Mouse (Mus musculus) lung, embryonic 15.5 days (tissue): ENCODE data around the gene Bak1. TPM values are rescaled to one million over a fixed set of nuclear protein-coding genes. Genes with fewer than 3 reads are reported as not detected.
A peak's percentile ranks its signal among the peaks of the same experiment; 100 is the strongest.

Experiments used
- ATAC-seq: fragments of 200-750 bp; cut with Nextera tagmentation; 2 replicates; pipeline ENCODE4 v1.8.0; 2017; ENCODE audit warnings: moderate number of reproducible peaks, borderline replicate concordance; ENCODE audit not compliant: low FRiP score, low TSS enrichment; ENCODE audit errors: extremely low read depth
- H3K27ac ChIP-seq: fragments of 300-500 bp; sonication (generic); 2 replicates; pipeline ENCODE4 v1.5.1; 2015; ENCODE audit warnings: moderate library complexity, mild to moderate bottlenecking, inconsistent platforms
- H3K27me3 ChIP-seq: fragments of 300-500 bp; sonication (generic); 2 replicates; pipeline ENCODE4 v1.6.1; 2015; ENCODE audit warnings: inconsistent platforms
- H3K36me3 ChIP-seq: fragments of 300-500 bp; sonication (generic); 2 replicates; pipeline ENCODE4 v1.6.1; 2015; ENCODE audit warnings: inconsistent platforms
- H3K4me1 ChIP-seq: fragments of 300-500 bp; sonication (generic); 2 replicates; pipeline ENCODE4 v1.6.1; 2015; ENCODE audit warnings: inconsistent platforms
- H3K4me2 ChIP-seq: fragments of 300-500 bp; sonication (generic); 2 replicates; pipeline ENCODE4 v1.6.1; 2015; ENCODE audit warnings: inconsistent platforms, mild to moderate bottlenecking, moderate library complexity
- H3K4me3 ChIP-seq: fragments of 300-500 bp; sonication (generic); 2 replicates; pipeline ENCODE4 v1.5.1; 2015; ENCODE audit warnings: mild to moderate bottlenecking, inconsistent platforms
- H3K9ac ChIP-seq: fragments of 300-500 bp; sonication (generic); 2 replicates; pipeline ENCODE4 v1.6.1; 2015; ENCODE audit warnings: inconsistent platforms
- H3K9me3 ChIP-seq: fragments of 300-500 bp; sonication (generic); 2 replicates; pipeline ENCODE4 v1.6.1; 2016; ENCODE audit warnings: inconsistent platforms
- WGBS: fragments of 180-500 bp; shearing (Covaris S2); methylation state at CpG from one replicate; pipeline ENCODE4 v1.1.7; 2015; 5-methylcytosine and 5-hydroxymethylcytosine counted together
- polyA plus RNA-seq: library from polyadenylated mRNA; unstranded; fragments of >200 nt; fragmentation: Nextera tagmentation; extraction: Ambion mirVana; gene quantifications from 2 replicates; pipeline ENCODE4 v1.2.1, GENCODE M21; 2015

The Bak1 gene
- polyA plus RNA-seq, 1 experiment from 2014 or later: 5.2 TPM

DNA sequence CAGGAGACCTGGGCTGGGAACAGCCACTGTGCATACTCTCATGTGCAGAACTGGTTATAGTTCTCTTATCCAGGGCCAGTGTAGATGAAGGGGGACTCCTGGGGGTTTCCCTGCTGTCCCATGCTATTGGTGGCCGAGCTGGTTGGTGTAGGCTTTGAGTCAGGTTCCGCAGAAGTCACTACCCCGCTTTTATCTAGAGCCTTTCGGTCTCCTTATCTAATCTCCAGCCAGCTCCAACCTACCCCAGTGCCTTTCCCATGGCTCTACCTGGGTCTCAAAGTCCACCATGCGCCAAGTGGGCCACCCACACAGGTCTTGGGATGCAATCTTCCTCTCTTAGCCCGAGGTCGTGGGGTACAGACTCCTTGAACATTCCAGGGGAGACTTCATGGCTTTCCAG lies 37.3 kb upstream of the Bak1 start:
- H3K27ac ChIP-seq: no peak overlapping the region
- H3K27me3 ChIP-seq: no peaks in the 10 kb centered on the region
- no peaks in the 10 kb centered on the region for H3K9me3 ChIP-seq
- H3K4me3 ChIP-seq: no peak overlapping the region
- no peak overlapping the region for H3K9ac ChIP-seq
- no peak for ATAC-seq
- no peak overlapping the region for H3K4me2 ChIP-seq
- no peaks in the 10 kb centered on the region for H3K36me3 ChIP-seq
- 60% methylated on average over 7 of the region's 7 CpGs for WGBS
- H3K4me1 ChIP-seq: peaks cover 12% of the 10 kb centered on the region; the same call in 1 of the 2 replicates

DNA sequence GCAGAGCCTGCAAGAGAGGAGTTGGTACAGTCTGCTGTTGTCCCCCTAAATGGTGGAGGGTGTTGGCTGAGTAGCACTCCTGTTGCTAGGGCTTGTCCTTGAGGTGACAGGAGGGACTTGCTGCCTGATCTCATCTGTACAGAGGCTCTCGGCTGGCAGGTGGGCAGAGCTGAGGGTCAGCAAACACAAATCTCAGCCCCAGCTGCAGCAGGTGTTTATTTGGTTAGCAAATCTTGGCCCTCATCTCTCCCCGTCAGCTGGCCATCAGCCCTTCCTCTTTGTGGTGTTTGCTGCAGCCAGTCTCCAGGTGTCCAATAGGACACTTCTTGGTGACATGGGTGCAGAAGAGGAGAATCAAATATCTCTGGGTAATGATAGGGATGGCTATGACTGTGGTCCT lies 35.4 kb upstream of the Bak1 start:
- WGBS: 38% methylated on average over 2 of the region's 2 CpGs
- Histone ChIP-seq H3K4me1 (peaks cover 25% of the 10 kb centered on the region), H3K4me2 (no peak overlapping the region), H3K9ac (no peak overlapping the region), H3K27me3 (no peaks in the 10 kb centered on the region), H3K36me3 (no peaks in the 10 kb centered on the region), H3K9me3 (no peaks in the 10 kb centered on the region), H3K4me3 (no peak overlapping the region), H3K27ac (peak overlapping the region; percentile 44; the same call in 1 of the 2 replicates)
- 0 out of 2 replicates have a peak, but pooled peaks have one; percentile 31 for ATAC-seq

DNA sequence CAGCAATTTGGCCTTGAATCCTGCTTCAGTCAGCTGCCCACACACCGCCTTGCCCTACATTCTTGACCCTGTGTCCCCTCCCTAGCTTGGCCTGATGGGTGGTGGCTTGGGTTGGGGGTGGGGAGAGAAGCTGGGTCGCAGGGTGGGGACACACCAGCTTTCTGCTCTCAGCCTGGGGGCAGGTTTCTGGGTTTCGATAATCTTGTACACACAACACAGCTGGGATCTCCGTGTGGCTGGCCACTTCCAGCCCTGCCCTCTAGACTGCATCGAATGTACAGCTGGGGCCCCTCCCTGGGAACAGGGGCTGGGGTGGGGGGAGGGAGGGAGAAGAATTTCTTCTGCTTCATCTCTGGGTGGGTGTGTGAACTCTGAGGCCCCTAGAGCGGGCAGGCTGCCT lies 34.9 kb upstream of the Bak1 start:
- Histone ChIP-seq H3K27ac (peak overlapping the region; percentile 44), H3K36me3 (no peaks in the 10 kb centered on the region), H3K27me3 (no peaks in the 10 kb centered on the region), H3K9ac (no peak overlapping the region), H3K4me3 (no peak overlapping the region), H3K4me2 (no peak overlapping the region), H3K9me3 (no peaks in the 10 kb centered on the region), H3K4me1 (peaks cover 30% of the 10 kb centered on the region)
- WGBS: 18% methylated on average over 6 of the region's 6 CpGs
- ATAC-seq: 0 out of 2 replicates have a peak, but pooled peaks have one; percentile 21

DNA sequence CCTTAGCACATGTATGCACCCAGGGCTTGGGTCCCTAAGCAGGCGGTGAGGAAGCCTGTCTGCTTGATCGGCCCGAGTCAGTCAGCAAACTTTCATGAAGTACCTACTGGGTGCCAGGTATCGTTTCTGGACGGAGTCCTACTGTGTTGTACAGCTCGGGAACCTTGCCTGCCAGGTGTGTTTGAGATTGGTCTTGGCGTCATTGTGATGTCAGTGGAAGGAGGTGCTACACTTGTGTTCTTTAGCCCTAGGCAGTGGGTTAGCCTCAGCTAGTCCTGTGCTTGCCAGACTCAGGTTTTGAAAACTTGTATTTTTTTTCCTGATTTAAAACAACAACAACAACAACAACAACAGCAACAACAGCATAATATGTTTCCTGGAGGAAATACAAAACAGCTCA lies 33.9 kb upstream of the Bak1 start:
- no peak overlapping the region for H3K27ac ChIP-seq
- no peak overlapping the region for H3K4me2 ChIP-seq
- no peak for ATAC-seq
- H3K4me1 ChIP-seq: peaks cover 40% of the 10 kb centered on the region
- peaks cover 8% of the 10 kb centered on the region; the same call in 1 of the 2 replicates for H3K27me3 ChIP-seq
- H3K36me3 ChIP-seq: no peaks in the 10 kb centered on the region
- no peak overlapping the region for H3K9ac ChIP-seq
- H3K4me3 ChIP-seq: no peak overlapping the region
- 88% methylated on average over 7 of the region's 7 CpGs for WGBS
- H3K9me3 ChIP-seq: no peaks in the 10 kb centered on the region

- no peaks in the 10 kb centered on the region for H3K36me3 ChIP-seq
- WGBS: 87% methylated on average over 3 of the region's 3 CpGs
- H3K4me3 ChIP-seq: no peak overlapping the region
- no peak overlapping the region for H3K9ac ChIP-seq
- no peak overlapping the region for H3K4me2 ChIP-seq
- no peak for ATAC-seq
- H3K4me1 ChIP-seq: peaks cover 40% of the 10 kb centered on the region
- no peak overlapping the region for H3K27ac ChIP-seq
- peaks cover 8% of the 10 kb centered on the region; the same call in 1 of the 2 replicates for H3K27me3 ChIP-seq
- H3K9me3 ChIP-seq: no peaks in the 10 kb centered on the region
These were observed 32.9 kb upstream of the Bak1 start for GRCm38 (mm10) chr17:27061727-27062126.

DNA sequence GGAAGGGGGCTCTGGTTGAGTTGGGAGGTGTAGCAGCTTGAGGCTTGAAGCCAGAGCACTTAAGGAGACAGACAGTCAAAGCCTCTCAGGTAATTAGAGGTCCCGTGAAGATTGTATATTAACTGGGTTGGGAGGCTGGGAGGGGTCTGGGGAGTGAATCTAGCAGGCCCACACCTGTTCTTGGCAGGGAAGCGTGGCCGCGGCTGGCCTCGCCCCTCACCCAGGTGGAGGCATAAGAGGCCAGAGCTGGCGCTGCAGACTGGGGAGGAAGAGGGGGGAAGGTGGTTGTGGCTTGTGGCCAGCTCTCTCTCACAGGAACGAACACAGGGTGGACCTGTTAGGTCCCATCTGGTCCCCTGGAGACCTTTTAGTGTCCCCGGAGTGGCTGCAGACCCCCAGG lies 31.9 kb upstream of the Bak1 start:
- Histone ChIP-seq H3K9me3 (no peaks in the 10 kb centered on the region), H3K9ac (no peak overlapping the region), H3K4me2 (no peak overlapping the region), H3K4me3 (no peak overlapping the region), H3K27ac (no peak overlapping the region), H3K27me3 (peaks cover 8% of the 10 kb centered on the region; the same call in 1 of the 2 replicates), H3K36me3 (no peaks in the 10 kb centered on the region), H3K4me1 (peaks cover 44% of the 10 kb centered on the region)
- 47% methylated on average over 8 of the region's 8 CpGs for WGBS
- no peak for ATAC-seq

DNA sequence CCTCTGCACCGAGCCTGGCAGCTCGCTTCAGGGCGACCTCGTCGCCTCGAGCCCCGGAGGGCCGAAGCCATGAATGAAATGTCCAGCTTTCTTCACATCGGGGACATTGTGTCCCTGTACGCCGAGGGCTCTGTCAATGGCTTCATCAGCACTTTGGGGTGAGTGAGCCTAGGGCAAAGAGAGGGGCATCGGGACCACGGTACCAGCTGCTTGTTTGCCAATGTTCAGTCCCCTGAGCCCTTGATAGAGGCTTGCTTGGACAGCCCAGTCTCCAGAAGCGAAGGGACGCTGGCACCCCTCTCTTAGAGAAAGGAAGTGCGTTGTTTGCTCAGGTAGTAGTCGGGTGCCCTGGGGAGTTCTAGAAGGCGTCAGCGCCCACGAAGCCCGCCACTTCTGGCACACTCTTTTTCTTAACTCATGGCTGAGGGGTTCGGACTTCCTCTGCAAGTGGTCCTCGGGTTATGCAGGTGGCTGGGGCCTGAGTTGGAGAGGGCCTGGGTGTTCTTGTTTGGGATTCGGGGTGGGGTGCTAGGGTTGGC lies 28.8 kb upstream of the Bak1 start:
- Histone ChIP-seq H3K27me3 (peaks cover 8% of the 10 kb centered on the region; the same call in 1 of the 2 replicates), H3K4me1 (peaks cover 33% of the 10 kb centered on the region), H3K4me3 (peak overlapping the region; percentile 57), H3K9ac (peak overlapping the region; percentile 65), H3K36me3 (no peaks in the 10 kb centered on the region), H3K27ac (peak overlapping the region; percentile 91), H3K4me2 (peak overlapping the region; percentile 92), H3K9me3 (no peaks in the 10 kb centered on the region)
- ATAC-seq: no peak; the same call in 1 of the 2 replicates
- WGBS: 1% methylated on average over 24 of the region's 24 CpGs

DNA sequence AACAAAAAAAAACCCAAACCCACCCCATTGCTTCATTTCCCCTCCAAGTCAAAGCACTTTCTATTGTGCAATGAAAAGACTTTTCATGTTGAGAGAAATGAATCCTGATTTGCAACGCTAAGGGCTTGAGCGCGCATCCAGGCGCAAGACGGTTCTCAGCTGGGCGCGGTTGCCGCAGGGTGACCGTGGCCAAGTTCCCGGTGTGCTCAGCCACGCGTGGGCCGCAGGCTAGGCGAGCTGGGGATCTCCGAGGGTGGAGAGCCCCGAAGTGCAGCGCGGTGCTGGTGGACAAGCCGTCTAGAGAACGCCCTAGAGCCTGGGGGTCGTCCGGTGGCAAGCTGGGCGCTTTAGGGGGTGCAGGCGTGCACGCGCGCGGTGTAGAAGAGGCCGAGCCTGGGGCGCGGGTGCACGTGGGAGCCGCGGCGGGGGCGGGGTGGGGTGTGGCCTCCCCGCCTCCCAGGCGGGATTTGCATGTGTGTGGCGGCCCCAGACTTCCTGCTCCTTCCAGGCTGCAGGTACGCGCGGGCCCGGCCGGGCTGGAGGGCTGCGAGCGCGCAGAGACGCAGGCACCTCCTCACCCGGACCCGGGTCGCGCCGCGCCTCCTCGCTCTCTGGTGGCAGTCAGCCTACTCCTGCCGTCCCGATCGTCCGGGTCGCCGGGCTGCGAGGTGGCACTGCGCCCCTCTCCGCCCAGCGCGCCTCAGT lies 28.2 kb upstream of the Bak1 start, which contains the start of gene Itpr3:
Itpr3 (plus strand) TSS at position 493 of the 705 bp plus-strand sequence.
- WGBS: under 1% methylated on average over 65 of the region's 66 CpGs
- H3K4me1 ChIP-seq: peaks cover 33% of the 10 kb centered on the region

GRCm38 (mm10) chr17:27056170-27056569 lies 27.4 kb upstream of the Bak1 start:
- H3K9me3 ChIP-seq: no peaks in the 10 kb centered on the region
- ATAC-seq: peak; percentile 63

More for the DNA sequence above, 28.2 kb upstream of the Bak1 start, which contains the start of gene Itpr3:
- Histone ChIP-seq H3K4me2 (peak within 1 kb of the TSS; percentile 92), H3K9me3 (no peaks in the 10 kb centered on the region), H3K36me3 (no peaks in the 10 kb centered on the region), H3K27me3 (peaks cover 8% of the 10 kb centered on the region; the same call in 1 of the 2 replicates), H3K9ac (peak within 1 kb of the TSS; percentile 65), H3K27ac (peak within 1 kb of the TSS; percentile 91), H3K4me3 (peak within 1 kb of the TSS; percentile 57)
- ATAC-seq: peak; percentile 72

GRCm38 (mm10) chr17:27051514-27051913 lies 22.7 kb upstream of the Bak1 start:
- 38% methylated on average over 10 of the region's 11 CpGs for WGBS
- Histone ChIP-seq H3K27ac (peak overlapping the region; percentile 27; the same call in 1 of the 2 replicates), H3K4me1 (peaks cover 28% of the 10 kb centered on the region), H3K4me3 (no peak overlapping the region), H3K36me3 (no peaks in the 10 kb centered on the region), H3K9me3 (no peaks in the 10 kb centered on the region), H3K27me3 (no peaks in the 10 kb centered on the region), H3K9ac (no peak overlapping the region), H3K4me2 (peak overlapping the region; percentile 39)
- ATAC-seq: peak; percentile 32; the same call in 1 of the 2 replicates

More at GRCm38 (mm10) chr17:27056170-27056569, 27.4 kb upstream of the Bak1 start:
- under 1% methylated on average over 13 of the region's 13 CpGs for WGBS
- Histone ChIP-seq H3K27ac (peak overlapping the region; percentile 91), H3K9ac (peak overlapping the region; percentile 65), H3K27me3 (peaks cover 8% of the 10 kb centered on the region; the same call in 1 of the 2 replicates), H3K4me2 (peak overlapping the region; percentile 92), H3K36me3 (no peaks in the 10 kb centered on the region), H3K4me3 (peak overlapping the region; percentile 57), H3K4me1 (peaks cover 37% of the 10 kb centered on the region)

DNA sequence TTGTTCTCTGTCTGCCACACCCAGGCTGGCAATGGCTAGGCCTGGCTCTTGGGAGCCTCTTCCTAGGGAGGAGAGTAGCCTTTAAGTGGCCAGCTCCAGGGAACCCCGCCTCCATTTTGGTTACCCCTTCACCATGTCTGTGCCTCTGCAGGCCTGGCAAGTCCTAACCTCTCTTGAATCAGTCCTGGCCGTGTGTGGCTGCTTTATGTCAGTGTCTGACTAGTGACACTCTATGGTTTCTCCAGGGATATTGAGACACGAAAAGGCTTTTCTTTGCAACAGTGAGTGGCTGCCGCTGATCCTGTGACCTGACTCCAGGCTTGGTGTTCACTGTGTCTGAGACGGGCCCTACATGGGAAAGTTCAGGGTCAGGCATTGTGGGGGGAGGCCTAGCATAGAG lies 22.0 kb upstream of the Bak1 start:
- H3K4me2 ChIP-seq: no peak overlapping the region
- H3K27ac ChIP-seq: no peak overlapping the region
- H3K4me1 ChIP-seq: peaks cover 25% of the 10 kb centered on the region
- H3K9me3 ChIP-seq: no peaks in the 10 kb centered on the region
- ATAC-seq: no peak
- no peaks in the 10 kb centered on the region for H3K36me3 ChIP-seq
- H3K9ac ChIP-seq: no peak overlapping the region
- no peaks in the 10 kb centered on the region for H3K27me3 ChIP-seq
- no peak overlapping the region for H3K4me3 ChIP-seq
- WGBS: 66% methylated on average over 5 of the region's 5 CpGs
